In genomic region chr19:56343869-56344563, GRCm38 (mm10) we compare ENCODE assay signal across 9 mouse cellular contexts. TPM values are rescaled to one million over a fixed set of nuclear protein-coding genes. Genes with fewer than 3 reads are reported as not detected.
DNase-seq lines count a peak whose midpoint lies in the region; ATAC-seq and TF ChIP-seq lines count a peak whose summit lies in the region.
"Had no signal": no experiment of that assay in that cellular context is flagged by ENCODE, and none has a peak within 500 bp of the region (broad histone marks: within the 10 kb centered on the region; RNA-seq: fewer than 3 reads in every experiment).

No protein-coding gene starts in this region.

- DNase-seq in adrenal gland, postnatal 36 days, result peak; percentile 74 to 75
- DNase-seq in forebrain, postnatal 0 days, result no peak
- DNase-seq in neural tube, embryonic 10.5 days (ENCODE audit: extremely low spot score, low spot score), result peak; percentile 44
- no peak for DNase-seq in stomach, postnatal 0 days (ENCODE audit: low spot score)
- DNase-seq in urinary bladder, adult 2 months (ENCODE audit: low spot score), result no peak

- no peak overlapping the region for H3K4me3 ChIP-seq in heart, embryonic 13.5 days
- no peak overlapping the region for H3K4me3 ChIP-seq in heart, embryonic 11.5 days (ENCODE audit: low read depth, low read length)
- H3K4me3 ChIP-seq in forebrain, postnatal 0 days (ENCODE audit: low read depth, low read length), result no peak overlapping the region
- no peak overlapping the region for H3K4me3 ChIP-seq in stomach, postnatal 0 days (ENCODE audit: low read depth, low read length)
- H3K4me3 ChIP-seq: limb, embryonic 15.5 days had no signal

- no peak for TF ChIP-seq CTCF in forebrain, postnatal 0 days (IDR thresholded peaks at IDR 0.05; ENCODE audit: low read depth)
- no peak for TF ChIP-seq CTCF in stomach, postnatal 0 days (IDR thresholded peaks at IDR 0.05; ENCODE audit: low read depth)

- no peak for ATAC-seq in heart, embryonic 13.5 days (ENCODE audit: extremely low read depth, insufficient number of reproducible peaks, low FRiP score, low TSS enrichment)
- no peak for ATAC-seq in heart, embryonic 11.5 days (replicated peaks; ENCODE audit: insufficient number of reproducible peaks, low FRiP score, low TSS enrichment)
- peak; percentile 65 for ATAC-seq in forebrain, postnatal 0 days
- no peak for ATAC-seq in monocyte, adult 5-6 weeks (replicated peaks; ENCODE audit: insufficient number of reproducible peaks, low FRiP score, low TSS enrichment, poor library complexity, severe bottlenecking)
- no peak for ATAC-seq in stomach, postnatal 0 days (ENCODE audit: low FRiP score, low TSS enrichment)

- H3K9me3 ChIP-seq in heart, embryonic 13.5 days, result no peaks in the 10 kb centered on the region
- no peaks in the 10 kb centered on the region for H3K9me3 ChIP-seq in heart, embryonic 11.5 days (replicated peaks; ENCODE audit: control insufficient read depth, low read length)
- no peaks in the 10 kb centered on the region for H3K9me3 ChIP-seq in forebrain, postnatal 0 days (ENCODE audit: low read length)
- no peaks in the 10 kb centered on the region for H3K9me3 ChIP-seq in stomach, postnatal 0 days (ENCODE audit: control insufficient read depth, low read length)
- H3K9me3 ChIP-seq: limb, embryonic 15.5 days had no signal

- H3K36me3 ChIP-seq in heart, embryonic 13.5 days, result peaks cover 83% of the 10 kb centered on the region
- H3K36me3 ChIP-seq in heart, embryonic 11.5 days (ENCODE audit: control insufficient read depth, insufficient read depth, low read length), result no peaks in the 10 kb centered on the region
- no peaks in the 10 kb centered on the region for H3K36me3 ChIP-seq in forebrain, postnatal 0 days (ENCODE audit: insufficient read depth)
- H3K36me3 ChIP-seq in stomach, postnatal 0 days (ENCODE audit: control insufficient read depth, insufficient read depth, low read length), result no peaks in the 10 kb centered on the region
- H3K36me3 ChIP-seq: limb, embryonic 15.5 days had no signal

- H3K4me2 ChIP-seq in heart, embryonic 13.5 days, result no peak overlapping the region
- H3K4me2 ChIP-seq in heart, embryonic 11.5 days, result no peak overlapping the region
- H3K4me2 ChIP-seq in forebrain, postnatal 0 days (ENCODE audit: low read depth), result peak overlapping the region; percentile 35; the same call in 1 of the 2 replicates
- no peak overlapping the region for H3K4me2 ChIP-seq in stomach, postnatal 0 days (replicated peaks; ENCODE audit: low read depth)
- H3K4me2 ChIP-seq: limb, embryonic 15.5 days had no signal

- H3K4me1 ChIP-seq in heart, embryonic 13.5 days, result no peaks in the 10 kb centered on the region
- H3K4me1 ChIP-seq in heart, embryonic 11.5 days (ENCODE audit: control insufficient read depth, insufficient read depth, low read length), result no peaks in the 10 kb centered on the region
- H3K4me1 ChIP-seq in forebrain, postnatal 0 days (ENCODE audit: insufficient read depth), result peaks cover 7% of the 10 kb centered on the region
- no peaks in the 10 kb centered on the region for H3K4me1 ChIP-seq in stomach, postnatal 0 days (replicated peaks; ENCODE audit: control insufficient read depth, insufficient read depth)

- WGBS in heart, embryonic 13.5 days, result 67% methylated on average over 26 of the region's 26 CpGs
- WGBS in heart, embryonic 11.5 days (ENCODE audit: insufficient replicate concordance), result 66% methylated on average over 26 of the region's 26 CpGs
- 11% methylated on average over 26 of the region's 26 CpGs for WGBS in forebrain, postnatal 0 days
- 63% methylated on average over 26 of the region's 26 CpGs for WGBS in stomach, postnatal 0 days

- no peak for TF ChIP-seq EP300 in stomach, postnatal 0 days (optimal IDR thresholded peaks at IDR 0.05)

- H3K27ac ChIP-seq in heart, embryonic 13.5 days (replicated peaks), result 0 out of 2 replicates have a peak overlapping the region, but pooled peaks have one; percentile 25
- H3K27ac ChIP-seq in heart, embryonic 11.5 days (ENCODE audit: low read depth, low read length), result no peak overlapping the region
- H3K27ac ChIP-seq in forebrain, postnatal 0 days (ENCODE audit: low read depth, low read length), result 0 out of 2 replicates have a peak overlapping the region, but pooled peaks have one; percentile 4
- no peak overlapping the region for H3K27ac ChIP-seq in stomach, postnatal 0 days (replicated peaks)
- H3K27ac ChIP-seq: limb, embryonic 15.5 days had no signal

- 0 out of 2 replicates have a peak, but pooled peaks cover 3% of the 10 kb centered on the region for H3K27me3 ChIP-seq in heart, embryonic 13.5 days (replicated peaks)
- H3K27me3 ChIP-seq in heart, embryonic 11.5 days (ENCODE audit: control insufficient read depth, insufficient read depth, low read length), result no peaks in the 10 kb centered on the region
- no peaks in the 10 kb centered on the region; the same call in 1 of the 2 replicates for H3K27me3 ChIP-seq in forebrain, postnatal 0 days (ENCODE audit: insufficient read depth, low read length)
- no peaks in the 10 kb centered on the region for H3K27me3 ChIP-seq in stomach, postnatal 0 days (ENCODE audit: control insufficient read depth, insufficient read depth, low read length)

- no peak overlapping the region for H3K9ac ChIP-seq in heart, embryonic 13.5 days
- no peak overlapping the region for H3K9ac ChIP-seq in heart, embryonic 11.5 days (ENCODE audit: low read depth, low read length)
- H3K9ac ChIP-seq in forebrain, postnatal 0 days, result no peak overlapping the region
- H3K9ac ChIP-seq in stomach, postnatal 0 days (ENCODE audit: low read length), result no peak overlapping the region
- H3K9ac ChIP-seq: limb, embryonic 15.5 days had no signal

RNA-seq across cellular contexts. Expression of gene Nrap, which starts 45.8 kb away (rescaled TPM):
- polyA plus RNA-seq in heart, embryonic 13.5 days (2015; fragmentation: Nextera tagmentation; extraction: Ambion mirVana), result 27.3 and 28.1 TPM in 2 replicates
- 9.2 and 12.6 TPM in 2 replicates for polyA plus RNA-seq in heart, embryonic 11.5 days (2014; fragmentation: Nextera tagmentation; extraction: Ambion mirVana)
- total RNA-seq in adrenal gland, postnatal 36 days (2021), result under 1 TPM; 0.07 to 0.20 TPM
- 0.76 and 0.85 TPM in 2 replicates for total RNA-seq in forebrain, postnatal 0 days (2014; rRNA removed)
- 0.64 and 0.86 TPM in 2 replicates for polyA plus RNA-seq in forebrain, postnatal 0 days (2015; fragmentation: Nextera tagmentation; extraction: Ambion mirVana)
- total RNA-seq in monocyte, adult 5-6 weeks (2017), result 0.43 TPM in 1 of 3 replicates, not detected in the others
- 0.33 and 0.41 TPM in 2 replicates for polyA plus RNA-seq in stomach, postnatal 0 days (2015; fragmentation: Nextera tagmentation; extraction: Ambion mirVana)
- polyA plus RNA-seq in urinary bladder, adult 2 months (2012; rRNA removed), result 0.11 and 0.16 TPM in 2 replicates

RNA-seq across cellular contexts. Expression of gene Casp7, which starts 52.9 kb away (rescaled TPM):
- polyA plus RNA-seq in heart, embryonic 13.5 days (2015; fragmentation: Nextera tagmentation; extraction: Ambion mirVana), result 27.7 and 31.9 TPM in 2 replicates
- polyA plus RNA-seq in heart, embryonic 11.5 days (2014; fragmentation: Nextera tagmentation; extraction: Ambion mirVana), result 27.3 and 35.4 TPM in 2 replicates
- 1 to 10 TPM; 7.2 to 9.9 TPM for total RNA-seq in adrenal gland, postnatal 36 days (2021)
- total RNA-seq in forebrain, postnatal 0 days (2014; rRNA removed), result 21.4 and 23.7 TPM in 2 replicates
- 23.8 and 28.8 TPM in 2 replicates for polyA plus RNA-seq in forebrain, postnatal 0 days (2015; fragmentation: Nextera tagmentation; extraction: Ambion mirVana)
- 24.3 to 36.1 TPM (median 25.4 TPM) in 3 replicates for total RNA-seq in monocyte, adult 5-6 weeks (2017)
- polyA plus RNA-seq in stomach, postnatal 0 days (2015; fragmentation: Nextera tagmentation; extraction: Ambion mirVana), result 17.9 and 20.8 TPM in 2 replicates
- 14.4 and 16.7 TPM in 2 replicates for polyA plus RNA-seq in urinary bladder, adult 2 months (2012; rRNA removed)

RNA-seq across cellular contexts. Expression of gene Habp2, which starts 57.1 kb away (rescaled TPM):
- polyA plus RNA-seq in heart, embryonic 13.5 days (2015; fragmentation: Nextera tagmentation; extraction: Ambion mirVana), result 1.2 and 4.3 TPM in 2 replicates
- 0.84 and 1.9 TPM in 2 replicates for polyA plus RNA-seq in heart, embryonic 11.5 days (2014; fragmentation: Nextera tagmentation; extraction: Ambion mirVana)
- total RNA-seq in adrenal gland, postnatal 36 days (2021), result under 1 TPM in 1 of 2 experiments, not detected in 1; 0.33 TPM
- not detected in 2 replicates for total RNA-seq in forebrain, postnatal 0 days (2014; rRNA removed)
- 0.06 TPM in 1 of 2 replicates, not detected in the other for polyA plus RNA-seq in forebrain, postnatal 0 days (2015; fragmentation: Nextera tagmentation; extraction: Ambion mirVana)
- total RNA-seq in monocyte, adult 5-6 weeks (2017), result not detected in 3 replicates
- 28.9 and 29.1 TPM in 2 replicates for polyA plus RNA-seq in stomach, postnatal 0 days (2015; fragmentation: Nextera tagmentation; extraction: Ambion mirVana)
- polyA plus RNA-seq in urinary bladder, adult 2 months (2012; rRNA removed), result 0.10 TPM in 1 of 2 replicates, not detected in the other

Comparison
In these comparisons a context has a peak if more than half of its experiments do, and no peak if none do; other contexts are left out.
1. H3K27ac ChIP-seq: peak in heart, embryonic 13.5 days (single experiment) and forebrain, postnatal 0 days (single experiment); none in heart, embryonic 11.5 days (single experiment) and stomach, postnatal 0 days (single experiment).
2. DNase-seq: peak in adrenal gland, postnatal 36 days (2 of 2) and neural tube, embryonic 10.5 days (single experiment); none in forebrain, postnatal 0 days (single experiment), stomach, postnatal 0 days (single experiment) and urinary bladder, adult 2 months (single experiment).